Mouse (Mus musculus): ENCODE data around the gene Gls.

DNA sequence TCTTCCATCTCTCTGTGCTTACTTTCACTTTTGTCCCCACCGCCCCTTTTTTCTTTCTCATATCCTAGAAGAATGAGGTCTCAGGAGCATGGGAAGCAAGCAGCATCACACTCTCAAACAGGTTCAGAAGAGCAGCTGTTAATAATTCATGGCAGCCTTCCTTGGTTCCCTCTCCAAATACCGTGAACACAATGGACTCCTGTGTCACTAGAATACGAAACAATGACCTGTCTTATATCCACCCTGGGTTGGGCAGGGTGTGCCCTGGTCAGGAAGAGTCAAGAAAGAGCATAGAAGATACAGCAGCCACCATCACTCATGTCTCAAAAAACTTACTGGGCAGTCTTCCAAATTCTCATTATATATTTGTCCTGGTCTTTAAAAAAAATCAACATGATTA is 46.3 kb upstream of the Gls start:
- TF ChIP-seq POLR2A (IDR thresholded peaks at IDR 0.05; ENCODE audit: borderline replicate concordance, extremely low read depth, low read depth, low read length) (no peak), CTCF (IDR thresholded peaks at IDR 0.05; ENCODE audit: insufficient read depth, low read length) (no peak)
